Mouse (Mus musculus) lung, adult 10 weeks (tissue): ENCODE measurements around the gene Lelp1. TPM values are rescaled to one million over a fixed set of nuclear protein-coding genes. Genes with fewer than 3 reads are reported as not detected.

Experiments
- polyA plus RNA-seq: library from polyadenylated mRNA; stranded (reverse); fragments of 350-450 nt; fragmentation: Illumina TruSeq; extraction: RNeasy Lipid Tissue Mini Kit (QIAGEN cat#74804); gene quantifications from one replicate; pipeline ENCODE4 v1.2.3, GENCODE M21; 2014; ENCODE audit warnings: low read depth, low replicate concordance; ENCODE audit not compliant: insufficient read depth

Lelp1 gene
- not detected for polyA plus RNA-seq

DNA sequence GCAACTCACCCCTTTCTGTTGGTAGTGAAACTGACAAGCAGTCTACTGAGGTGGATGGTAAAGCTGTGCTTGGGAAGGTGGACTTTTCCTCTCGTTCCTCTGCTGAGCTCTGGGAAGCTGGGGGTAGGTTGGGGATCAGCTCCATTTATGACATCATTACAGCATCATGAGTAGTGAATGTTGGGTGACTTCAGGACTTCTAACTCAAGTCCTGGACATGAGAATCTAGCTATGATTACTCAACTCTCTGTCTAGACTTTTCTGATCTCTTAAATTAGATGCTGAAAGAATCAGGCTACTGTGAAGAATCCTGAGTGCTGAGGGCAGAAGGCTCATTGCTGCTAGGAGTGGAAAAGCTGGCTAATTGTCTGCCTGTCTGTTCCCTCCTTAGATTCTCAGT is at the start of gene Lelp1:
Lelp1 (minus strand) TSS at position 101 of the 400 bp plus-strand sequence.

DNA sequence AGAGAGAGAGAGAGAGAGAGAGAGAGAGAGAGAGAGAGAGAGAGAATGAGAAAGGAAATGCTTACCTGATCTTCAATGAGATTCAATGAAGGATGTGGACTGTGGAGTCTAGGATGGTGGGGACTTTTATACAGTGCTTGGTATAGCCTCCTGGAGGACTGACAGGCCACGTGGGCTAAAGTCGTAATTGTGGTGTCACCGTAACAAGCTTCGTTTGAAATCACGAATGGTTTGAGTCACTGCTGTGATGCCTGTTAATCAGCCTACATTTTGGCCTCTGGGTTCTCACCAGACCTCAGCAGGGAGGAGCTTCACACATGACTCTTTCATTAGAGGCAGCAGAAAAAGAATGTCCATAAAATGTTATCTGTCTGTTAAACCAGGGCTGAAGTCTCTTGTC is 18.7 kb downstream of the Lelp1 start, which contains the start of gene Prr9:
Prr9 (minus strand) TSS at position 101 of the 400 bp plus-strand sequence.

Other genes starting within 250 kb of the Lelp1 start
- not detected for gene Pglyrp3, start 128.2 kb downstream of the Lelp1 start, polyA plus RNA-seq
- gene Lor, start 59.6 kb downstream of the Lelp1 start, polyA plus RNA-seq: 0.13 TPM
- gene Prr9, start 18.8 kb downstream of the Lelp1 start, polyA plus RNA-seq: not detected
- not detected for gene Sprr2a1, start 73.1 kb upstream of the Lelp1 start, polyA plus RNA-seq
- 0.51 TPM for gene Sprr2a2, start 73.2 kb upstream of the Lelp1 start, polyA plus RNA-seq
- gene Sprr2a3, start 142.7 kb upstream of the Lelp1 start, polyA plus RNA-seq: not detected
- gene Sprr2b, start 173.9 kb upstream of the Lelp1 start, polyA plus RNA-seq: not detected
- not detected for gene Sprr2d, start 196.4 kb upstream of the Lelp1 start, polyA plus RNA-seq
- not detected for gene Sprr2e, start 209.4 kb upstream of the Lelp1 start, polyA plus RNA-seq
- gene Sprr2f, start 222.4 kb upstream of the Lelp1 start, polyA plus RNA-seq: not detected
- not detected for gene Sprr2h, start 242.9 kb upstream of the Lelp1 start, polyA plus RNA-seq